Mouse (Mus musculus) heart, embryonic 13.5 days (tissue): ENCODE results near the gene Ptpn11. TPM values are rescaled to one million over a fixed set of nuclear protein-coding genes. Genes with fewer than 3 reads are reported as not detected.
A peak's percentile ranks its signal among the peaks of the same experiment; 100 is the strongest.
"Not testable (repeated sequence)": the region's sequence is repeated elsewhere in the genome, so short reads cannot be mapped to it uniquely, and the experiment has no call there.

ENCODE experiments used
- ATAC-seq: fragments of 200-750 bp; cut with Nextera tagmentation; 2 replicates; pipeline ENCODE4 v1.8.0; 2017; ENCODE audit warnings: moderate TSS enrichment; ENCODE audit not compliant: insufficient number of reproducible peaks, low FRiP score, low TSS enrichment; ENCODE audit errors: extremely low read depth
- H3K27ac ChIP-seq: fragments of 300-500 bp; sonication (generic); replicated peaks from 2 replicates; pipeline ENCODE4 v1.5.1; 2015; ENCODE audit warnings: moderate library complexity, mild to moderate bottlenecking, inconsistent platforms
- H3K27me3 ChIP-seq: fragments of 300-500 bp; sonication (generic); replicated peaks from 2 replicates; pipeline ENCODE4 v1.6.1; 2015; ENCODE audit warnings: mild to moderate bottlenecking, inconsistent platforms
- H3K36me3 ChIP-seq: fragments of 300-500 bp; sonication (generic); 2 replicates; pipeline ENCODE4 v1.6.1; 2015; ENCODE audit warnings: mild to moderate bottlenecking, inconsistent platforms
- H3K4me1 ChIP-seq: fragments of 300-500 bp; sonication (generic); 2 replicates; pipeline ENCODE4 v1.6.1; 2015; ENCODE audit warnings: inconsistent platforms
- H3K4me2 ChIP-seq: fragments of 300-500 bp; sonication (generic); 2 replicates; pipeline ENCODE4 v1.6.1; 2015; ENCODE audit warnings: inconsistent platforms, mild to moderate bottlenecking, moderate library complexity
- H3K4me3 ChIP-seq: fragments of 300-500 bp; sonication (generic); 2 replicates; pipeline ENCODE4 v1.5.1; 2015; ENCODE audit warnings: moderate library complexity, mild to moderate bottlenecking, inconsistent platforms
- H3K9ac ChIP-seq: fragments of 300-500 bp; sonication (generic); 2 replicates; pipeline ENCODE4 v1.6.1; 2015; ENCODE audit warnings: inconsistent platforms, mild to moderate bottlenecking, moderate library complexity
- H3K9me3 ChIP-seq: fragments of 300-500 bp; sonication (generic); 2 replicates; pipeline ENCODE4 v1.6.1; 2016; ENCODE audit warnings: inconsistent platforms
- WGBS: fragments of 180-500 bp; shearing (Covaris S2); methylation state at CpG from one replicate; pipeline ENCODE4 v1.1.7; 2015; ENCODE audit warnings: mixed read lengths; 5-methylcytosine and 5-hydroxymethylcytosine counted together
- polyA plus RNA-seq: library from polyadenylated mRNA; unstranded; fragments of >200 nt; fragmentation: Nextera tagmentation; extraction: Ambion mirVana; gene quantifications from 2 replicates; pipeline ENCODE4 v1.2.1, GENCODE M21; 2015

The Ptpn11 gene
- 18.4 and 20.0 TPM in 2 replicates for polyA plus RNA-seq

- no peaks in the 10 kb centered on the region for H3K9me3 ChIP-seq
- peak; percentile 93 for ATAC-seq
- H3K4me1 ChIP-seq, result peaks cover 47% of the 10 kb centered on the region
- H3K27me3 ChIP-seq, result no peaks in the 10 kb centered on the region
- H3K27ac ChIP-seq, result peak within 1 kb of the TSS; percentile 91
- peak within 1 kb of the TSS; percentile 93 for H3K4me3 ChIP-seq
- H3K9ac ChIP-seq, result peak within 1 kb of the TSS; percentile 98
- H3K36me3 ChIP-seq, result no peaks in the 10 kb centered on the region
- H3K4me2 ChIP-seq, result peak within 1 kb of the TSS; percentile 87
- under 1% methylated on average over 86 of the region's 98 CpGs for WGBS
Observed at GRCm38 (mm10) chr5:121190836-121191583, at the start of gene Ptpn11. TSS of gene Ptpn11 (minus strand) at chr5:121191397.

GRCm38 (mm10) chr5:121239846-121240245, 48.6 kb upstream of the Ptpn11 start:
- 0 out of 2 replicates have a peak, but pooled peaks cover under 1% of the 10 kb centered on the region for H3K9me3 ChIP-seq
- H3K4me2 ChIP-seq, result peak overlapping the region; percentile 27; the same call in 1 of the 2 replicates
- H3K36me3 ChIP-seq, result 0 out of 2 replicates have a peak, but pooled peaks cover 3% of the 10 kb centered on the region
- 0 out of 2 replicates have a peak overlapping the region, but pooled peaks have one; percentile 2 for H3K27ac ChIP-seq
- no peak overlapping the region for H3K4me3 ChIP-seq
- no peaks in the 10 kb centered on the region for H3K27me3 ChIP-seq
- ATAC-seq, result no peak
- 71% methylated on average over 5 of the region's 5 CpGs for WGBS
- no peak overlapping the region for H3K9ac ChIP-seq
- peaks cover 43% of the 10 kb centered on the region for H3K4me1 ChIP-seq

DNA sequence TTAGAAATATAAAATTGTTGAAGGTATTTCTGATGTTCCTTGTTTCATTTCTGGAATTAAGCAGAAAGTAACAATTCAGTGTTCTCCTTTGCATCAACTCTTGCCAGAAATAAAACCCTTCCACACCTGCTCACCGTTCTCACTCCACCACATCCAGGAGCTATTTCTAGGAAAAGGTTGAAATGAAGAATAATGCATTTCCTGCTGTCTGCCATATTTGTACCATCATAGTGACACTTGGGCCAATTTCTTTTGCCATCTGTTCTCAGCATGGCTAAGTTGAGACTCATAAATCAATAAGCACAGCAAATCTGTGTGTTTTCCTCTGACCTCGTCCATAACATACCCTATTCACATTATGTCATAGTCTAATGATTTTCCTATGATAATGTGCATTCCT, 47.0 kb upstream of the Ptpn11 start:
- H3K4me2 ChIP-seq, result no peak overlapping the region
- H3K9ac ChIP-seq, result no peak overlapping the region
- no peaks in the 10 kb centered on the region for H3K27me3 ChIP-seq
- peaks cover 42% of the 10 kb centered on the region for H3K4me1 ChIP-seq
- no peak overlapping the region for H3K4me3 ChIP-seq
- no peak overlapping the region for H3K27ac ChIP-seq
- H3K9me3 ChIP-seq, result 0 out of 2 replicates have a peak, but pooled peaks cover 3% of the 10 kb centered on the region
- WGBS, result 84% methylated on average over 2 of the region's 2 CpGs
- H3K36me3 ChIP-seq, result 0 out of 2 replicates have a peak, but pooled peaks cover 5% of the 10 kb centered on the region
- ATAC-seq, result no peak

DNA sequence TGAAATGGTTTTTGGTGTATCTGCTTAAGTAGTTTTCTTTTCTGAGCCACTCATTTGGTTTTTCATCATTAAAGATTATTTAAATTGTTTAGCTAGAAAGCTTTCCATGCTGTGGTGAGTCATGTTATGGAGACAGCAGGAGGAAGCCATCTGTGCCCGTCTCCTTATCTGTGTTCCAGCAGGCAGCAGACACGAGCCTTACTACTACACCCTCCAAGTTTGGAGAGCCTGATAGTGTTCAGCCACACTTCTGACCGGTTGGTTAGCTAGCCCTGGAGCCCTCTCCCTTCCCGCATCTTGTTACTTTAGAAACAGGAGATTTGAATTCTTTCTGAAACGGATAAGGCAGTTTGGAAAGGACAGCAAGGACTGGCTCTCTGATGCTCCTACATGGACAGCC, 45.0 kb upstream of the Ptpn11 start:
- Histone ChIP-seq H3K27me3 (no peaks in the 10 kb centered on the region), H3K36me3 (0 out of 2 replicates have a peak, but pooled peaks cover 5% of the 10 kb centered on the region), H3K9me3 (0 out of 2 replicates have a peak, but pooled peaks cover 3% of the 10 kb centered on the region), H3K27ac (peak overlapping the region; percentile 78), H3K9ac (peak overlapping the region; percentile 50; the same call in 1 of the 2 replicates), H3K4me1 (peaks cover 28% of the 10 kb centered on the region), H3K4me2 (peak overlapping the region; percentile 50), H3K4me3 (0 out of 2 replicates have a peak overlapping the region, but pooled peaks have one; percentile 8)
- 14% methylated on average over 5 of the region's 5 CpGs for whole genome bisulfite sequencing
- peak; percentile 89; the same call in 1 of the 2 replicates for ATAC-seq

- H3K27ac ChIP-seq, result no peak overlapping the region; the same call in 1 of the 2 replicates
- H3K4me3 ChIP-seq, result no peak overlapping the region
- no peak overlapping the region for H3K9ac ChIP-seq
- H3K9me3 ChIP-seq, result 0 out of 2 replicates have a peak, but pooled peaks cover 3% of the 10 kb centered on the region
- H3K4me2 ChIP-seq, result peak overlapping the region; percentile 1
- H3K4me1 ChIP-seq, result peaks cover 28% of the 10 kb centered on the region
- 0 out of 2 replicates have a peak, but pooled peaks cover 10% of the 10 kb centered on the region for H3K36me3 ChIP-seq
- no peaks in the 10 kb centered on the region for H3K27me3 ChIP-seq
- no peak for ATAC-seq
- WGBS, result 61% methylated on average over 2 of the region's 2 CpGs
Observed at GRCm38 (mm10) chr5:121233726-121234125, 42.5 kb upstream of the Ptpn11 start.

GRCm38 (mm10) chr5:121232789-121233188, 41.6 kb upstream of the Ptpn11 start:
- no peak for ATAC-seq
- Histone ChIP-seq H3K4me2 (no peak overlapping the region), H3K27me3 (no peaks in the 10 kb centered on the region), H3K9ac (no peak overlapping the region), H3K4me1 (peaks cover 28% of the 10 kb centered on the region), H3K36me3 (0 out of 2 replicates have a peak, but pooled peaks cover 10% of the 10 kb centered on the region), H3K4me3 (no peak overlapping the region), H3K9me3 (0 out of 2 replicates have a peak, but pooled peaks cover 3% of the 10 kb centered on the region), H3K27ac (no peak overlapping the region)
- WGBS, result 100% methylated on average over 1 of the region's 1 CpGs

DNA sequence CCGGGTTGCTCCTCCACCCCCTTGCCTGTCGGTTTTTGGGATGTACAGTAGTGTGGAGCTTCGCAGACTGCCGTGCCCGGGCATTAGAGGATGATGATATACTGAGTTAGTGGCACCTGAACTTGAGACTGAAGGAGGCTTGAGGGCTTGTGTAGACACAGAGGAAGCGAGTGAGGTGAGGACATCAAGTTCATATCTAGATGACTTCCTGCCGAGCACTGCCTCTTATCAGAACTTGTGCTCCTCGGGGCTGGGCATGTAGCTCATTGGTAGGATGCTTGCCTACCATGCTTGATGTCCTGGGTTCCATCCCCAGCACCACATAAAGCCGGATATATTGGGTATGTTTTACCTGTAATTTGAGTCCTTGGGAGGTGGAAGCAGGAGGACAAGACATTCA, 39.6 kb upstream of the Ptpn11 start:
- no peak overlapping the region for H3K27ac ChIP-seq
- H3K27me3 ChIP-seq, result no peaks in the 10 kb centered on the region
- H3K4me3 ChIP-seq, result no peak overlapping the region
- no peak for ATAC-seq
- 0 out of 2 replicates have a peak, but pooled peaks cover 10% of the 10 kb centered on the region for H3K36me3 ChIP-seq
- H3K4me2 ChIP-seq, result 0 out of 2 replicates have a peak overlapping the region, but pooled peaks have one; percentile 3
- H3K9ac ChIP-seq, result no peak overlapping the region
- peaks cover 27% of the 10 kb centered on the region for H3K4me1 ChIP-seq
- 0 out of 2 replicates have a peak, but pooled peaks cover 3% of the 10 kb centered on the region for H3K9me3 ChIP-seq
- 65% methylated on average over 9 of the region's 9 CpGs for WGBS

GRCm38 (mm10) chr5:121229182-121229581, 38.0 kb upstream of the Ptpn11 start:
- no peak overlapping the region for H3K4me3 ChIP-seq
- H3K4me2 ChIP-seq, result no peak overlapping the region
- H3K36me3 ChIP-seq, result 0 out of 2 replicates have a peak, but pooled peaks cover 4% of the 10 kb centered on the region
- H3K27ac ChIP-seq, result no peak overlapping the region
- no peaks in the 10 kb centered on the region for H3K9me3 ChIP-seq
- H3K4me1 ChIP-seq, result peaks cover 38% of the 10 kb centered on the region
- H3K9ac ChIP-seq, result no peak overlapping the region
- no peaks in the 10 kb centered on the region for H3K27me3 ChIP-seq
- ATAC-seq, result no peak
- WGBS, result 91% methylated on average over 2 of the region's 2 CpGs

GRCm38 (mm10) chr5:121227330-121227729, 36.1 kb upstream of the Ptpn11 start:
- H3K27ac ChIP-seq, H3K36me3 ChIP-seq, H3K9me3 ChIP-seq, ATAC-seq, H3K4me3 ChIP-seq, H3K9ac ChIP-seq, H3K27me3 ChIP-seq, H3K4me2 ChIP-seq: not testable (repeated sequence)
- H3K4me1 ChIP-seq, result peaks cover 38% of the 10 kb centered on the region
- WGBS, result 74% methylated on average over 1 of the region's 1 CpGs

- Histone ChIP-seq H3K4me1 (peaks cover 42% of the 10 kb centered on the region), H3K4me3 (no peak overlapping the region), H3K27ac (no peak overlapping the region), H3K9me3 (no peaks in the 10 kb centered on the region), H3K27me3 (no peaks in the 10 kb centered on the region), H3K9ac (no peak overlapping the region), H3K36me3 (0 out of 2 replicates have a peak, but pooled peaks cover 4% of the 10 kb centered on the region), H3K4me2 (no peak overlapping the region)
- WGBS, result 83% methylated on average over 4 of the region's 4 CpGs
- ATAC-seq, result no peak
Observed at GRCm38 (mm10) chr5:121226845-121227244, 35.6 kb upstream of the Ptpn11 start.

DNA sequence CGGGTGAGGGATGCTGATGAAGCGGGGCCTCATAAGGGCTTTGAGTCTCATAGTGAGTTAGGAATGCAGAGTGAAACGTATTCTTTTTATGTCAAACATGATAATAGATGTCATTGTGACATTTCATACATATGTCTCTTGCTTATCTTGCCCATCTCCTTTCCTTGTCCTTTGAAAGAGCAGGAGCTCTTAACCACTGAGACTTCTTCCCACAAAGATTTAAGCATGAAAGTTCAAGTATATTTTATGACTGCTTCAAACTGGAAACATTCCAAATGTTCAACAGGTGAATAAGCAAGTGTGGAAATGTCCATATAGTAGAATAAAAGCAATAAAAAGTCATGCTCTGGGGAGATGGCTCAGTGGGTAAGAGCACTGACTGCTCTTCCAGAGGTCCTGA, 35.2 kb upstream of the Ptpn11 start:
- no peak for ATAC-seq
- 36% methylated on average over 3 of the region's 3 CpGs for WGBS

More for the DNA sequence above, 35.2 kb upstream of the Ptpn11 start:
- Histone ChIP-seq H3K4me3 (no peak overlapping the region), H3K9ac (no peak overlapping the region), H3K4me2 (0 out of 2 replicates have a peak overlapping the region, but pooled peaks have one; percentile 22), H3K27me3 (no peaks in the 10 kb centered on the region), H3K27ac (no peak overlapping the region), H3K36me3 (0 out of 2 replicates have a peak, but pooled peaks cover 4% of the 10 kb centered on the region), H3K4me1 (peaks cover 46% of the 10 kb centered on the region), H3K9me3 (no peaks in the 10 kb centered on the region)
